Mouse (Mus musculus) stomach, postnatal 0 days (tissue): ENCODE results near the gene Hexb. TPM values are rescaled to one million over a fixed set of nuclear protein-coding genes. Genes with fewer than 3 reads are reported as not detected.

Experiments
- ATAC-seq: fragments of 200-750 bp; cut with Nextera tagmentation; 2 replicates; pipeline ENCODE4 v1.8.0; 2017; ENCODE audit not compliant: low FRiP score, low TSS enrichment
- DNase-seq: peaks from one replicate; pipeline ENCODE4 v3.0.0-alpha.2; 2016; ENCODE audit warnings: low spot score
- H3K27ac ChIP-seq: fragments of 300-500 bp; sonication (generic); replicated peaks from 2 replicates; pipeline ENCODE4 v1.5.1; 2014; ENCODE audit warnings: mild to moderate bottlenecking, control low read depth
- H3K27me3 ChIP-seq: fragments of 300-500 bp; sonication (generic); 2 replicates; pipeline ENCODE4 v1.6.1; 2014; ENCODE audit warnings: low read length; ENCODE audit not compliant: control insufficient read depth, insufficient read depth
- H3K36me3 ChIP-seq: fragments of 300-500 bp; sonication (generic); 2 replicates; pipeline ENCODE4 v1.6.1; 2014; ENCODE audit warnings: low read length, mixed read lengths; ENCODE audit not compliant: control insufficient read depth, insufficient read depth
- H3K4me1 ChIP-seq: fragments of 300-500 bp; sonication (generic); replicated peaks from 2 replicates; pipeline ENCODE4 v1.6.1; 2014; ENCODE audit warnings: antibody characterized with exemption; ENCODE audit not compliant: control insufficient read depth, insufficient read depth
- H3K4me2 ChIP-seq: fragments of 300-500 bp; sonication (generic); replicated peaks from 2 replicates; pipeline ENCODE4 v1.6.1; 2014; ENCODE audit warnings: low read depth, mild to moderate bottlenecking, control low read depth, moderate library complexity
- H3K4me3 ChIP-seq: fragments of 300-500 bp; sonication (generic); 2 replicates; pipeline ENCODE4 v1.5.1; 2014; ENCODE audit warnings: low read depth, low read length, control low read depth
- H3K9ac ChIP-seq: fragments of 300-500 bp; sonication (generic); 2 replicates; pipeline ENCODE4 v1.6.1; 2014; ENCODE audit warnings: mild to moderate bottlenecking, low read length, control low read depth, mixed read lengths
- H3K9me3 ChIP-seq: fragments of 300-500 bp; sonication (generic); 2 replicates; pipeline ENCODE4 v1.6.1; 2016; ENCODE audit warnings: low read length; ENCODE audit not compliant: control insufficient read depth
- CTCF ChIP-seq: IDR thresholded peaks from 2 replicates; pipeline ENCODE4 v1.5.1; 2016; ENCODE audit warnings: antibody characterized with exemption, low read depth, mild to moderate bottlenecking, moderate library complexity
- EP300 ChIP-seq: optimal IDR thresholded peaks from 2 replicates; pipeline ENCODE3; 2016; ENCODE audit warnings: antibody characterized with exemption
- WGBS: fragments of 180-500 bp; shearing (Covaris S2); extraction: QIAGEN DNeasy Blood & Tissue Kit; methylation state at CpG from one replicate; pipeline ENCODE4 v1.1.7; 2014; 5-methylcytosine and 5-hydroxymethylcytosine counted together
- polyA plus RNA-seq: library from polyadenylated mRNA; unstranded; fragments of >200 nt; fragmentation: Nextera tagmentation; extraction: Ambion mirVana; gene quantifications from 2 replicates; pipeline ENCODE4 v1.2.1, GENCODE M21; 2015

The Hexb gene
- polyA plus RNA-seq, 1 experiment from 2014 or later: 27.0 TPM

DNA sequence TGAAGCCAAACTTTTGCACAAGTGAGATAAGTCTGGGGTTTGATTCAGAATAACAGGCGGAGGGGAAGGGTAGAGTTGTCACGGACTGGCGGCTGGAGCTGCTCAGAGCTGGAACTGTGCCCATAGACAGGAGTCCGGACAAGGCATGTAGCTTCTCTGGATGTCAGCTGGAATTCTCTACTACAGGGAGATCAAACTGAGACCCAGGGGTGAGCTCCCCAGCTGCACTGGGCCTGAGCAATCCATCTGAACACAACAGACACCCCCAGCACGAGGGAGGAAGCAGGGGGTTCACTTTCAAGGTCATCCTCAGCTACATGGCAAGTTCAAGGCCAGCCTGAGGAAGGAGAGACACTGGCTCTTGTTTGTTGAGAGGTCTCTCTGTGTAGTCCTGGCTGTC lies 13.5 kb downstream of the Hexb start:
- no peak overlapping the region for H3K4me3 ChIP-seq
- DNase-seq (no peak), ATAC-seq (no peak)
- no peaks in the 10 kb centered on the region for H3K4me1 ChIP-seq
- no peaks in the 10 kb centered on the region for H3K9me3 ChIP-seq
- TF ChIP-seq CTCF (no peak), EP300 (no peak)
- H3K36me3 ChIP-seq: peaks cover 4% of the 10 kb centered on the region; the same call in 1 of the 2 replicates
- H3K9ac ChIP-seq: no peak overlapping the region
- no peaks in the 10 kb centered on the region for H3K27me3 ChIP-seq
- H3K27ac ChIP-seq: no peak overlapping the region
- H3K4me2 ChIP-seq: no peak overlapping the region
- WGBS: 33% methylated on average over 5 of the region's 5 CpGs

DNA sequence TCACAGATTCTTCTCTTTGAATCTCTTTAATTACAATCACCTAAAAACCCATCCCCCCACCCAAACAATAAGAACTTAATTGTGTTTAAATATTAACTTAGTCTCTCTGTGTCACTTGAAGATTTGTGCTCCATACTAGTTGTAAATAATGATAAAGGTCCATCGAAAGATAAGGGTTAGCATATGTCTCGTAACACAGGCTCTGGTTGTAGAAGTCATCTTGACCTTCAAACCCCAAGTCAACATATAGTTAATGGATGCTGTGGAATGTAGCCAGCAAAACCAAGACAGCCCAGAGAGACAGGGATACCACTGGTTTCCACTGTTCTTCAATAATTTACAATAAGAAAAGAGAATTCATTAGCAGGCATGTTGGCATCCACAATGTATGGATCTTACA lies 14.0 kb downstream of the Hexb start:
- no peak overlapping the region for H3K4me3 ChIP-seq
- no peak for TF ChIP-seq CTCF
- no peak for TF ChIP-seq EP300
- ATAC-seq (no peak), DNase-seq (no peak)
- H3K4me1 ChIP-seq: no peaks in the 10 kb centered on the region
- H3K27ac ChIP-seq: no peak overlapping the region
- H3K36me3 ChIP-seq: peaks cover 5% of the 10 kb centered on the region
- WGBS: 72% methylated on average over 2 of the region's 2 CpGs
- H3K27me3 ChIP-seq: no peaks in the 10 kb centered on the region
- no peaks in the 10 kb centered on the region for H3K9me3 ChIP-seq
- H3K9ac ChIP-seq: no peak overlapping the region
- H3K4me2 ChIP-seq: no peak overlapping the region

- H3K9ac ChIP-seq: no peak overlapping the region
- H3K4me1 ChIP-seq: no peaks in the 10 kb centered on the region
- no peak overlapping the region for H3K4me2 ChIP-seq
- H3K27ac ChIP-seq: no peak overlapping the region
- no peaks in the 10 kb centered on the region for H3K27me3 ChIP-seq
- H3K4me3 ChIP-seq: no peak overlapping the region
- H3K36me3 ChIP-seq: peaks cover 10% of the 10 kb centered on the region
- ATAC-seq (no peak), DNase-seq (no peak)
- WGBS: 70% methylated on average over 4 of the region's 4 CpGs
- no peak for TF ChIP-seq CTCF
- no peak for TF ChIP-seq EP300
- H3K9me3 ChIP-seq: no peaks in the 10 kb centered on the region
Measured at GRCm38 (mm10) chr13:97182821-97183220, 15.3 kb downstream of the Hexb start.

- no peak overlapping the region for H3K27ac ChIP-seq
- peaks cover 19% of the 10 kb centered on the region for H3K36me3 ChIP-seq
- DNase-seq (no peak), ATAC-seq (no peak)
- WGBS: 83% methylated on average over 6 of the region's 6 CpGs
- H3K4me2 ChIP-seq: no peak overlapping the region
- H3K27me3 ChIP-seq: no peaks in the 10 kb centered on the region
- H3K9me3 ChIP-seq: no peaks in the 10 kb centered on the region
- H3K4me1 ChIP-seq: no peaks in the 10 kb centered on the region
- H3K9ac ChIP-seq: no peak overlapping the region
- H3K4me3 ChIP-seq: no peak overlapping the region
- no peak for TF ChIP-seq CTCF
- TF ChIP-seq EP300: no peak
Measured at GRCm38 (mm10) chr13:97180113-97180828, 17.9 kb downstream of the Hexb start.

GRCm38 (mm10) chr13:97178943-97179342 lies 19.2 kb downstream of the Hexb start:
- ATAC-seq (no peak), DNase-seq (no peak)
- H3K36me3 ChIP-seq: peaks cover 25% of the 10 kb centered on the region
- H3K4me3 ChIP-seq: no peak overlapping the region
- H3K9me3 ChIP-seq: no peaks in the 10 kb centered on the region
- TF ChIP-seq CTCF: no peak
- no peak for TF ChIP-seq EP300
- H3K27me3 ChIP-seq: no peaks in the 10 kb centered on the region
- WGBS: 84% methylated on average over 7 of the region's 7 CpGs
- no peak overlapping the region for H3K9ac ChIP-seq
- H3K4me2 ChIP-seq: no peak overlapping the region
- no peak overlapping the region for H3K27ac ChIP-seq
- no peaks in the 10 kb centered on the region for H3K4me1 ChIP-seq

DNA sequence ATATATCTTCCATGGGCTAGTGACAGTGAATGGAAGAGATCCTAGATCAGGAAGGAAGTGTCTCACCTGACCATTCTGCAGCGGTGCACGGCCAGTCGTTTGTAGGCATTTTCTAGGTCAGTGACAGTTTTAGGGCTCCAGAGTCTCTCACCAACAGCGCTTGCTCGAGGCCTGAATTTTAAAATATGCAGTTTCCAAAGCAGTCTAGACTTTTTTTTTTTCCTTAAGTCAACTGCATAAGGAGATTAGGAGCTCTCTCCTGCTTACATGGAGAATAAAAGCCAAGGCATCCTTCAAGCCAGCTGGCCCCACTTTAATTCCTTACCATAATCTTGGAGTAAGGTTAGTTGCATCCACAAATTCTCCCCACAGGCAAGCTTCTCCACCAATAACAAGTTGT lies 21.4 kb downstream of the Hexb start:
- Histone ChIP-seq H3K27me3 (no peaks in the 10 kb centered on the region), H3K36me3 (peaks cover 30% of the 10 kb centered on the region), H3K4me3 (no peak overlapping the region), H3K4me2 (no peak overlapping the region), H3K4me1 (no peaks in the 10 kb centered on the region), H3K9me3 (no peaks in the 10 kb centered on the region), H3K9ac (no peak overlapping the region), H3K27ac (no peak overlapping the region)
- 83% methylated on average over 5 of the region's 5 CpGs for WGBS
- no peak for ATAC-seq
- no peak for DNase-seq
- TF ChIP-seq CTCF: no peak
- TF ChIP-seq EP300: no peak
